Mouse (Mus musculus): ENCODE results near the gene Arap2.

- TF ChIP-seq GATA1 (IDR thresholded peaks at IDR 0.05; ENCODE audit: borderline replicate concordance, low read length) (no peak), FLI1 (IDR thresholded peaks at IDR 0.05; ENCODE audit: low read length) (no peak)
Observed at GRCm38 (mm10) chr5:62723261-62724105, 42.5 kb downstream of the Arap2 start.

All from megakaryocyte, embryonic 14.5 days (primary cell).